Mouse (Mus musculus): ENCODE results near the gene Coq10a. TPM values are rescaled to one million over a fixed set of nuclear protein-coding genes. Genes with fewer than 3 reads are reported as not detected.

Coq10a gene
- polyA plus RNA-seq (2017; shearing (Covaris generic)) = 10 to 100 TPM; 26.8 to 30.6 TPM

GRCm38 (mm10) chr10:128368402-128369217 is at the start of gene Coq10a:
Gene Coq10a, minus strand, starts transcription at chr10:128368997.

GRCm38 (mm10) chr10:128411211-128412054 is 42.6 kb upstream of the Coq10a start, which contains the start of the genes Nabp2 and Rnf41:
Gene Nabp2, minus strand, starts transcription at chr10:128411492.
Gene Rnf41, plus strand, starts transcription at chr10:128411657.

GRCm38 (mm10) chr10:128401056-128401455 is 32.3 kb upstream of the Coq10a start, which contains the start of gene Slc39a5:
Gene Slc39a5, minus strand, starts transcription at chr10:128401229.

GRCm38 (mm10) chr10:128376455-128377211 is 7.8 kb upstream of the Coq10a start, which contains the start of gene Ankrd52:
Gene Ankrd52, plus strand, starts transcription at chr10:128377115.

GRCm38 (mm10) chr10:128337306-128338181 is 31.3 kb downstream of the Coq10a start, which contains the start of gene Cs:
Gene Cs, plus strand, starts transcription at chr10:128337734.

GRCm38 (mm10) chr10:128322141-128323108 is 46.4 kb downstream of the Coq10a start, which contains the start of gene Cnpy2:
Gene Cnpy2, plus strand, starts transcription at chr10:128322459.

Other genes with a start within 250 kb of the Coq10a start
- 10 to 100 TPM; 28.7 to 30.5 TPM for gene Rbms2, start 188.7 kb downstream of the Coq10a start, polyA plus RNA-seq (2017; shearing (Covaris generic))
- gene Gls2, start 174.5 kb downstream of the Coq10a start, polyA plus RNA-seq (2017; shearing (Covaris generic)) = under 1 TPM; 0.52 to 0.61 TPM
- gene Spryd4, start 157.2 kb downstream of the Coq10a start, polyA plus RNA-seq (2017; shearing (Covaris generic)) = 10 to 100 TPM; 14.3 to 22.4 TPM
- under 1 TPM in 1 of 2 experiments, not detected in 1; 0.18 TPM for gene Mip, start 143.2 kb downstream of the Coq10a start, polyA plus RNA-seq (2017; shearing (Covaris generic))
- gene Timeless, start 136.9 kb downstream of the Coq10a start, polyA plus RNA-seq (2017; shearing (Covaris generic)) = 10 to 100 TPM; 19.0 to 23.0 TPM
- not detected for gene Apon, start 114.9 kb downstream of the Coq10a start, polyA plus RNA-seq (2017; shearing (Covaris generic))
- gene Apof, start 100.3 kb downstream of the Coq10a start, polyA plus RNA-seq (2017; shearing (Covaris generic)) = not detected
- 10 to 100 TPM; 66.3 to 70.6 TPM for gene Stat2, start 98.4 kb downstream of the Coq10a start, polyA plus RNA-seq (2017; shearing (Covaris generic))
- under 1 TPM in 1 of 2 experiments, not detected in 1; 0.54 TPM for gene Il23a, start 70.2 kb downstream of the Coq10a start, polyA plus RNA-seq (2017; shearing (Covaris generic))
- 10 to 100 TPM; 39.5 to 50.2 TPM for gene Pan2, start 65.7 kb downstream of the Coq10a start, polyA plus RNA-seq (2017; shearing (Covaris generic))
- gene Cnpy2, start 46.5 kb downstream of the Coq10a start, polyA plus RNA-seq (2017; shearing (Covaris generic)) = 100 to 1,000 TPM in 1 of 2 experiments, 10 to 100 TPM in 1; 89.0 to 132 TPM
- gene Cs, start 31.3 kb downstream of the Coq10a start, polyA plus RNA-seq (2017; shearing (Covaris generic)) = 100 to 1,000 TPM; 153 to 176 TPM
- gene Ankrd52, start 8.1 kb upstream of the Coq10a start, polyA plus RNA-seq (2017; shearing (Covaris generic)) = 1 to 10 TPM; 6.3 to 6.5 TPM
- not detected for gene Slc39a5, start 32.2 kb upstream of the Coq10a start, polyA plus RNA-seq (2017; shearing (Covaris generic))
- gene Nabp2, start 42.5 kb upstream of the Coq10a start, polyA plus RNA-seq (2017; shearing (Covaris generic)) = 100 to 1,000 TPM; 116 to 123 TPM
- gene Rnf41, start 42.7 kb upstream of the Coq10a start, polyA plus RNA-seq (2017; shearing (Covaris generic)) = 10 to 100 TPM; 37.5 to 41.8 TPM
- gene Smarcc2, start 90.3 kb upstream of the Coq10a start, polyA plus RNA-seq (2017; shearing (Covaris generic)) = 100 to 1,000 TPM; 111 to 120 TPM
- gene Myl6, start 125.1 kb upstream of the Coq10a start, polyA plus RNA-seq (2017; shearing (Covaris generic)) = 1,000 to 10,000 TPM; 1,313 to 1,615 TPM
- gene Myl6b, start 129.7 kb upstream of the Coq10a start, polyA plus RNA-seq (2017; shearing (Covaris generic)) = 1 to 10 TPM; 2.7 to 4.7 TPM
- 100 to 1,000 TPM; 216 to 394 TPM for gene Esyt1, start 156.9 kb upstream of the Coq10a start, polyA plus RNA-seq (2017; shearing (Covaris generic))
- 10 to 100 TPM; 22.0 to 27.4 TPM for gene Zc3h10, start 178.8 kb upstream of the Coq10a start, polyA plus RNA-seq (2017; shearing (Covaris generic))
- gene Rpl41, start 180.3 kb upstream of the Coq10a start, polyA plus RNA-seq (2017; shearing (Covaris generic)) = 1,000 to 10,000 TPM; 2,016 to 2,109 TPM
- 10 to 100 TPM; 26.4 to 30.0 TPM for gene Pa2g4, start 197.0 kb upstream of the Coq10a start, polyA plus RNA-seq (2017; shearing (Covaris generic))
- 1 to 10 TPM; 2.9 to 8.1 TPM for gene Erbb3, start 220.7 kb upstream of the Coq10a start, polyA plus RNA-seq (2017; shearing (Covaris generic))